Mouse (Mus musculus) urinary bladder, postnatal 36 days (tissue): Measurements from ENCODE around the gene Rnf220.
"Not testable (repeated sequence)": the region's sequence is repeated elsewhere in the genome, so short reads cannot be mapped to it uniquely, and the experiment has no call there.

Source experiments
- DNase-seq, 2 experiments: peaks; one replicate each; pipeline ENCODE4 v3.0.0; 2022; ENCODE audit warnings: low spot score in 2 of 2, mixed read lengths in 1 of 2

The Rnf220 gene

DNA sequence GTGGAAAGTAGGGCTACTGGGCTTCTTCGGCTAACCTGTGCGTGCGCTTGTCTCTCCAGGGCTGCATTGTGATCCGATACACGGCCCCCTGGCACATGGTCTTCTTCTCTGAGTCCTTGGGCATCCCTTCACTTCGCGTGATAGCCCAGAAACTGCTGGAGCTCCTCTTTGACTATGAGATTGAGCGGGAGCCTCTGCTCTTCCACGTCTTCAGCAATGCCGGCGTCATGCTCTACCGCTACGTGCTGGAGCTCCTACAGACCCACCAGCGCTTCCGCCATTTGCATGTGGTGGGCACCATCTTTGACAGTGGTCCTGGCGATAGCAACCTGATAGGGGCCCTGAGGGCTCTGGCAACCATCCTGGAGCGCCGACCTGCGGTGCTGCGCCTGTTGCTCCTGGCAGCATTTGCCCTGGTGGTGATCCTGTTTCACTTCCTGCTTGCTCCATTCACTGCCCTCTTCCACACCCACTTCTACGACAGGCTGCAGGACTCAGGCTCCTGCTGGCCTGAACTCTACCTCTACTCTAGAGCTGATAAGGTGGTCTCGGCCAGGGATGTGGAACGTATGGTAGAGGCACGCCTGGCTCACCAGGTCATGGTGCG is 228.9 kb downstream of the Rnf220 start:
- no peak for DNase-seq

DNA sequence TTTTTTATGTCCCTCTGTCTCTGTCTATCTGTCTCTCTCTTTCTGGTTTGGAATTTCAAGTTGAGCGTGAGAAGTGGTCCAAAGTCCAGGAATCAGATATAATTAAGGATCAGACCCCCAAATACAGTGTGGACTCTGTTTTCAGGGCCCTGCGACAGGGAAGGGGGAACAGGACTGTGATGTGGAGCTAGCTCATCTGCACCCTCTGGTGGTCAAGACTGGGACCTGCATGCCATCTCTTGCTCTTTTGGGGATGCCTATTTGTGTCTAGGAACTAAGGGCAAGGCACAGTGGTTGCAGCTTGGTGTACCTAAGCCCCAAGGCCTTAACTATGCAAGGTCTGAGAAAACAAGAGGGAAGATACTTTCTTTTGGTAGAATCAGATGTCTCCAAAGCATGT is 229.6 kb downstream of the Rnf220 start:
- peak; percentile 56 to 72 for DNase-seq

DNA sequence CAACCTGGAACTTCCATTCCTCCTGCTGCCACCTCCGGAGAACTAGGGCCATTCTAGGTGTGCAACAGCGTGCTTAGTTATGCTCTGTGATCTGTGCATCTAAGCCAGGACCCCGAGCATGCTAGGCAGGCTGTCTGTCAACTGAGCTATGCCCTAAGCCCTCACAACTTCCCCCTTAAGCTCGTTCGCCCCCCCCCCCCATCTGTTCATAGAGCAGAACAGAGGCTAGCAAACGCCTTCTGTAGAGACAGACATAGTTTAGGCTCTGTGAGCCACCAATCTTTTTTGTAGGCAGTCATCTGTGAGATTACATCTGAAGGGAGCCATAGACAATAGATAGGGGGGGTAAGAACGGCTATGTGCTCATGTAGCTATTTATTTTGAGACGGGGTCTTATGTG is 233.9 kb downstream of the Rnf220 start:
- DNase-seq: no peak

DNA sequence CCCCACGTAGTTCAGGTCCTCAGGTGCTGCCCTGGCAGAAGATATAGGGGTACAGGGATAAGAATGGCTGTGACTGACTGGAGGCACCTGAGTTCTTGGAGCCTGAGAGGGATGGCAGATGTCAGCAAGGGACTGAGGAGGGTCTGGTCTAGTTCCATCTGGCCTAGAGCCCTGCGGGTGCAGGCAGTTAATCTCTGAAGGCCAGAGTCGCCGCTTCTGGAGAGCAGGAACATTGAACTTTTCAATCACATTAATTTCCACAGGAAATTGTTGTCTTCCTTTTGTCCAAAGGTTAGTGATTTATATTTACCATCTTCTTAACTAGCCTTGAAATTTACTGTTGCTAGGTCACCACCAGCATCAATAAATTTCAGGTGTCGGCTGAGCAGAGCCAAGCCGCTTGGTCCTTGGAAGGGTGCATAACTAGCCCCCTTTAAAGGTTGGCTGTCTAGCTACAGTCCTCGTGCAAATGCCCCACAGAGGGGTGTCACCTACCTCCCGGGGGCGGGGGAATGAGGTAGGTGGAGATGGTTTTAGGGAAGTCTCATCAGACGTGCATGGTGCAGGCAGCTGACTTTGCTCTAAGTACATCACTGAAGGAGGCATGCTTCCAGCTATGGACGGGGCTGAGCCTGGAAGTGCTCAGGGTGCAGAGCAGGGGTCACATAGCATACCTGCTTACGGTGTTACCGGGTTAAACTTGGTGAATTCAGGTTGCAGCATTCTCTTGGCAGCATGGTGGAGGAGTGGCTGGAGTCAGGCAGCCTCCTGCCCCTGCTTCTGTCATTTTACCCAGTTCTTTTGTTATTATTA is 234.5 kb downstream of the Rnf220 start:
- DNase-seq: no peak

DNA sequence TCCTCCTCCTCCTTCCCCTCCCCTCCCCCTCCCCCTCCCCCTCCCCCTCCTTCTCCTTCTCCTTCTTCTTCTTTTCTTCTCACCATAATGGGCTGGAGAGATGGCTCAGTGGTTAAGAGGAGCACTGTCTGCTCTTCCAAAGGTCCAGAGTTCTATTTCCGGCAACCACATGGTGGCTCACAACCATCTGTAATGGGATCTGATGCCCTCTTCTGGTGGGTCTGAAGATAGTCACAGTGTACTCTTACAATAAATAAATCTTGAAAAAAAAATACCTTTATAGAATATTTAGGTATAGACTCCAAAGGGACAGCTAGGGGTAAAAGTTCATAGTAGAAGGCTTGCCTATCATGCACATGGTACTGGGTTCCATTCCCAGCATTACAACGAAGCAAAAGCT is 235.6 kb downstream of the Rnf220 start:
- DNase-seq: no peak

DNA sequence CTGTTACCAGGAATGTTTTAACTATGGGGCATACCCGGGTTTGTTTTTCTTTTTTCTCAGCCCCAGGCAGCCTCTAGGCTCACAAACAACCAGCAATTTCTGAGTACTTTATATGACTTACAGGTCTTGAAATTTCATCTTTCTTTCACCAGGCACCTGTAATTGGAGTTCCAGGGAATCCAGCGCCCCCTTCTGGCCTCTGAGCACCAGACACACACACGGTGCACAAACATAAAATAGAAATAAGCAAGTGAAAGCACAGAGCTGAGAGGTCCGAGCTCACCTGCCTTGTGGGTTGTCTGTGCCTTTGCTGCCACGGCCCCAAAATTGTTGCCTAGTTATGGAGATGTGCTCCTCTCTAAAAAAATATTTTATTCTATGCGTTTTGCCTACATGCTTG is 236.9 kb downstream of the Rnf220 start:
- DNase-seq: not testable (repeated sequence)

DNA sequence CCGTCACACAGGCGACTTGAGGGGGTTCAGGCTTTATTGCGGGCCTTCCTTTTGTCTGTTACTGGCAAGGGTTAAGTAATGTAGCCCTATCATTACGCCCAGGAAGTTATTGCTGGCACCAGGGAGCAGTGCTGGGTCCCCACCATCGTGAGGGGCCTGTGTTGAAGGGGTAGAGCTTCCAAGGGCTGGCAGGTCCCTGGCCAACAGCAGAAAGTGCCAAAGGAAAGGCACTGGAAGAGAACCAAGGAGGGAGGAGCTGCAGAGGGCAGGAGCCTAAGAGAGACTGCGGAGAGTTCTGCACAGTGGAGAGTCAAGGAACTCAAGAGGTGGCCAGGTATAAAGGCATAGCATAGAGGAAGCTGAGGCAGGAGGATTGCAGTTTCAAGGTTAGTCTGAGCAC is 242.2 kb downstream of the Rnf220 start:
- DNase-seq: no peak

DNA sequence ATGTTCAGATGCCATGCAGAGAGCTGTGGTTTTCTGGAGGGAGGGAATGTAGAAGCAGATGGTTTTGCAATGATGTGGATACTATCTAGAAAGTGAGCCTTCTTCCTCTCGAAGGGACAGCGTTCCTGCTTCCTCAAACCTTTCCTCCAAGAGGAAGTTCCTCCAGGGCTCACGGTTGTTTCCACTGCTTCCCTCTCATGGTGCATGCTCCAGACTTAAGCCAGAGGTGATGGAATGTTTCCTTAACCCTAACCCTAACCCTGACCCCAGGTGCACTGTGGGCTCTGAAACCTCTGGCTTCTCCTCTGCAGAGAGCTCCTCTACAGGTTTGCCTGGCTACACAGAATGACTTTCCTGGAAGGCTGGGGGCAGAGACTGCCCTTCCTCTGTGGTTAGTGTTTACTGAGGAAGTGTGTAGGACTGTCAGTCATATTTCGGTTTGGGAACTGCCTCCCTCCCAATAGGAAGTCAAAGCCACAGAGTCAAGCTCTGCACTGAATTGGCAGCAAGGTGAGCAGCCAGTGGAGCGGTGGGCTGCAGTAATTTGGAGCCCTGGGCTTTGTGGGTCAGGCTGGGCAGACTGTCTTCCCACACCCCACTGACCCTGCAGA is 242.7 kb downstream of the Rnf220 start:
- DNase-seq: no peak

DNA sequence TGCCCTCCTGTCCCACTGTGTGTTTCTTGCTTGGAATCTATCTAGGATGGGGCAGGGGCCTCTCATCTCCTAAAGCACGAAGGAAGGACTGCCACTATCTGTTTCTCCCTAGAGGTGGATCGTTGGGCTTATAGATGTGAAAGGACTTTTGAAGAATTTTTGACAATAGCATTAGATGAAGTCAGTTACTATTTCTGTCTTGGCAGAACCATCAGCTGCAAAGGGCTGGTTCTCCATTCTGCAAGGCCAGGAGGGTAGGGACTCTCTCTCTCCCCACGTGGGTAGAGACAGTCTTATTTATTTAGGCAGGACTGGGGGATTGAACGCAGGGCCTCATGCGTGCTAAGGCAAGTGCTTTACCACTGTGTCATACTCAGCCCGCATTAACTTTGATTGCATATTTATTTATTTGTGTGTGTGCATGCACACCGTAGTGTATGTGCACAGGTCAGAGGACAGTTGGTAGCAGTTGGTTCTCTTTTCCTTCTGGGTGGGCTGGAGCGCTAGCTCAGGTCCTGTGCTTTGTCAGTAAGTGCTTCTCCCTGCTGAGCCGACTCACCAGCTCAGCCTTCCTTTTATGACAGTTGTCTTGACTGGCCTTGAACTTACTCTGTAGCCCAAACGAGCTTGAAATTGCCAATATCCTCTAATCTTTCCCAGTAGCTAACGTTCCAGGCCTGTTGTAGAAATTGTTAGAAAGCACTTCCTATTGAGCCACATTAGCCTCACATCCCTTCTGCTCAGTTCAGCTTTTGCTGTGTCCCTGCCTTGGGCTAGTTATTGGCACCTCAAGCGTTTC is 243.4 kb downstream of the Rnf220 start:
- no peak for DNase-seq

DNA sequence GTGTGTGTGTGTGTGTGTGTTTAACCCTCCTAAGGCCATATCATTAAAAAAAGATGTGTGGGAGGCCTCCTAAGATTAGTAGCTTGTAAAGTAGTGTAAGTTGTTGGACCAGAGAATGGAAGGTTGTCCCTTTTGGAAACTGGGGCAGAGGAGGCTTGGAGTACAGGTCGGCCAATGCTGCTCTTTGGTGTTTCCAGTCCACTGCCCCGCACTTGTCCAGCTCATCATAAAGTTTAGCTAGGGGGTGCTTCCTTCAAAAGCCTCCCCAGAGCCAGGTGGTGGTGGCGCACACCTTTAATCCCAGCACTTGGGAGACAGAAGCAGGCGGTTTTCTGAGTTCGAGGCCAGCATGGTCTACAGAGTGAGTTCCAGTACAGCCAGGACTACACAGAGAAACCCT is 244.1 kb downstream of the Rnf220 start:
- no peak for DNase-seq

DNA sequence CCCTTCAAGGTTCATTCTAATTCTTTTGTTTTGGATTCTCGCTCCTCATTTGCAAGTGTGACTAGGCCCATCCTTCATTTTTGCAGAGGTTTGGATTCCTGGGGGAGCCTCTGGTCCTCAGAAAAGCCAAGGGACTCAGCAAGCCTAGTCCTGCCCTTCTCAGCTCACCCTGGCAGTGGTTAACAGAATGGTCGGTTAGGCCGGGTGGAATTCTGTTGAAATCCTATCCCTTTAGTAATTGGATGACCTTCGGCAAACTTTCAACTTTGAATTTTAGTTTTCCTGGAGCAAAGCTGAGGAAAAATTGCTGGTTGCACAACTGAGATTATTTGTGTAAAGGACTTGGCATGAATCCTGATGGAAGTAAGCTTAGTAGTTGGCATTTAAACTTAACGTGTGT is 244.5 kb downstream of the Rnf220 start:
- peak; percentile 22 to 38 for DNase-seq

DNA sequence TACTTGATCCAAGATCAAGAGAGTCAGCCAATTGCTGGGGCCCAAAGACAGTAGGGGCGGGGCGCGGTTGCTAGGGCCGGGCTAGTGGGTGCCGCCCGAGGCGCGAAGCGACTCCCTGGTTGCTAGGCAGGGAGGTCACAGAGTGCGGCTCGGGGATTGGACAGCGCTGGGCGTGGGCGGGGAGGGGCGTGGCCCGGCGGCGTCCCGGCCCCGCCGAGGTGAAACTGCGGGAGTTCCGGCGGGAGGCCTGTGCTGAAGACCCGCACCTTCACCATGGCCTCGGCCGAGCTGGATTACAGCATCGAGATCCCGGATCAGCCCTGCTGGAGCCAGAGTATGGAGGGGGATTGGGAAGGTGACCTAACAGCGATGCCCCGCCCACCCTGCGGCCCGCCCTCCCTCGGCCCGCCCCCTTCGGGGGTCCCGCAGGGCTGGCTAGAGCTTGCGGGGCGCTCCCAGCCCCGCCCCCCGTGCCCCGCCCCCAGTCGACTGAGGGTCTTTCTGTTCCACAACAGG is 245.0 kb downstream of the Rnf220 start, which contains the start of the genes Tmem53 and Armh1:
Tmem53 (plus strand) TSS at position 151 of the 516 bp plus-strand sequence.
Armh1 (minus strand) TSS at position 325 of the 516 bp plus-strand sequence.
- peak; percentile 85 to 92 for DNase-seq

DNA sequence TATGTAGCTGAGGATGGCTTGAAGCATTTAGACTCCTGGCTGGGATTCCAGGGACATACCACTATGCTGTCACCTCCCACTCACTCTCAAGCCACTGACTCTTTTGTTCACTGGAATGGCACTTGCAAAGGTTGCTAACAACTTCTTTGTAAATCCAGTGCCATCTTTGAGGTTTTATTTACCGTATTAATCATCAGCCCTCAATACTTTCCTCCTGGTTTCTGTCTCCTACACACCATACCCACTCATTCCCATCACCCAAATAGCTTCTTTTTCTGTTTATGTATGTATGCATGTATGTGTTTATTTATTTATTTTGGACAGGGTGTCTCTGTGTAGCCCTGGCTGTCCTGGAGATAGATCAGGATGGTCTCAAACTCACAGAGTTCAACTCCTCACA is 245.9 kb downstream of the Rnf220 start:
- DNase-seq: no peak

DNA sequence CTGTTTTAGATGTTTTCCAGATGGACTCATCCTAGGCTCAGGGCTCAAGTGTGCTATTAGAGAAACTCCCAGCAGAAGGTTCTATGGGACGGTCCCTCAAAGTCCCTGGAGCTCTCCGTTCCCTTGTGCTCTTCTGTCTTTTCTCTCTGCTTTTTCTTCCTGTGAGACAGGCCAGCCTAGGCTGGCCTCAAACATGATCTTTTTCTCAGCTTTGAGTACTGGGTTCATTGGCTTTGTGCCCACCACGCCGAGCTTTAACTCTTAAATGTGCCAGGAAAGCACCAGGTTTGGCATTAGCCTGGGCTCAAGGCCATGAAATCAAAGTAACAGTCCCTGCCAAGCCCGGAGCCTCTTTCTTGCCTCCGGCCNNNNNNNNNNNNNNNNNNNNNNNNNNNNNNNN is 256.0 kb downstream of the Rnf220 start:
- DNase-seq: peak in 1 of 2 experiments; percentile 27

DNA sequence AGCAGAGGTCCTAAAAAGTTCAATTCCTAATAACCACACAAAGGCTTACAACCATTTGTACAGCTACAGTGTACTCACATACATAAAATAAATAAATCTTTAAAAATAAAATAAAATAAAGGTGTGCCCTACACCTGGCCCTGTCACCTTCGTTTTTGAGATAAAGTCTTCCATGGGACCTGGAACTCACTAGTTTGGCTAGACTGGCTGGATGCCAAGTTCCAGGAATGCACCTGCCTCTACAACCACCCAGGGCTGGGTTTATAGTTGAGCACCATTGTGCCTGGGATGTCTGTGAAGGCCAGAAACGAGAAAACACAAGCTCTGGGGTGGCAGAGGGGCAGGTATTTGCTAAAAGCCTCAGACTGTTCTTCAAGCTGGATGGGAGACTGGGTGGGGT is 257.7 kb downstream of the Rnf220 start:
- DNase-seq: no peak

DNA sequence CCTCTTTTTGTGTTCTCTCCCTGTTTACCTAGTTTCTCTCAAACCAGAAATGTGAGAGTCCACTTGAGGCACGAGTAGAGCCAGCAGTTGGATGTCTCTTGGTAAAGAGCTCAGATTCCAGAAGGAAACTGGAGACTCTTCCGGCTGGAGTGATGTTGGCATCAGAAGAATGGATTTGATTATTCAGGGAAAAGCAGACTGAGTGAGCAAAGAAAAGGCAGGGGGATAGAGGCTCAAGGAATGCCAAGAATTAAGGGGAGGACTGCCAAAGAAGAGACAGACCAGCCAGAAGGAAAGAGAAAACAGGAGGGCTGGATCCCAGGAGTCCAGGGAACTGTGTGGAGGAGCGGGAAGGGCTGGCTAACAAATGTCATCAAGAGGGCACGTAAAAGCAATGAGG is 261.0 kb downstream of the Rnf220 start:
- no peak for DNase-seq

DNA sequence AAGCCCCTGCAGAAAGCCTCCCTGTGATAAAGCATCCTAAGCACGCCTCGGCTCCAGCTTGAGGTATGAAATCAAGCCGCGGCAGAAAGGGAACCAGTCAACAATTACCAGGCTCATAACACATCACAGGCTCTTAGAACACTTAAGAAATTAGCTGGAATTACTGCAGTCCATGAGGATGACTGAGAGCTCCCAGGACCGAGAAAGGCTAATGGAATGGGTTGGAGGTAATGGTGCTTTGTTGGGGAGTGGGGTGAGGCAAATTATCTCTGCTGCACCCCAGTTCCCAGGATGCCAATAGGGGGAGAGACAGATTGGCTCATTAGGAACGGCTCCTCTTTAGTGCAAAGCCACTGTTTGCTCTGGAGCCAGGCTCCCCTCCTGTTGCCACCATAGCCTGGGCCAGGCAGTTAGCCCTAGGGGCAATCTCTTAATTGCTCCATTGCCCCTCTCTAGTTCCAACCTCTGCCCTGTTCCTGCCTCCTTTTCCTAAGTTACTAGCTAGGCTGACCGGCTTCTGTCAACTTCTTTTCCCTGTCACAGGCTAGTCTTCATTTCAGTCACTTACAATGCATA is 262.6 kb downstream of the Rnf220 start:
- DNase-seq: no peak

DNA sequence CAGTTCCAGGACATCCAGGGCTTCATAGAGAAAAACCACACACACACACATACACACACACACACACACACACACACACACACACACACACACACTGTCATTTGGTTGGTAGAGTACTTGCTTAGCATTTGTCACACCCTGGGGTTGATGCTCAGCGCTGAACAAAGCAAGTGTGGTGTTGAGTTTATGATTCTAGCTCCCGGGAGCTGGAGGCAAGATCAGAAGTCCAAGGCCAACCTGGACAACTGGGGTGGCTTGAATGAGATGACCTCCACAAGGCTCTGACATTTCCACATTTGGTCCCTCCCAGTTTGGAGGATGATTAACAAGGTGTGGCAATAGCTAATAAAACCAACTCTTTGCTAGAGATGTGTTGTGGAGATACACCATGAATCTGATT is 265.6 kb downstream of the Rnf220 start:
- no peak for DNase-seq

DNA sequence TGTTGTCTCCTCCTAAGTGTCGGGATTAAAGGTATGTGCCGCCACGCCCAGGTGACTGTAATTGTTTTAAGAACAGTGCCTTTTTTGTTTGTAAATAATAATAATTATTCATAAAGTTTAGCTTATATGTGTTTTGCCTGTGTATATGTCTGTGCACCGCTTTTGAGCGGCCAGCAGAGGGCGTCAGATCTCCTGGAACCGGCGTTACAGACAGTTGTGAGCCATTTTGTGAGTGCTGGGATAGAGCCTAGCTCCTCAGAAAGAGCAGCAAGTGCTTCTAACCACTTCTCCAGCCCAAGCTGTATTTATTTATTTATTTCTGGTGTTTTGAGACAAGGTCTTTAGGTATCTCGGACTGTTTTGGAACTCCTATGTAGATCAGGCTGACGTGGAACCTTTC is 266.5 kb downstream of the Rnf220 start:
- no peak for DNase-seq

DNA sequence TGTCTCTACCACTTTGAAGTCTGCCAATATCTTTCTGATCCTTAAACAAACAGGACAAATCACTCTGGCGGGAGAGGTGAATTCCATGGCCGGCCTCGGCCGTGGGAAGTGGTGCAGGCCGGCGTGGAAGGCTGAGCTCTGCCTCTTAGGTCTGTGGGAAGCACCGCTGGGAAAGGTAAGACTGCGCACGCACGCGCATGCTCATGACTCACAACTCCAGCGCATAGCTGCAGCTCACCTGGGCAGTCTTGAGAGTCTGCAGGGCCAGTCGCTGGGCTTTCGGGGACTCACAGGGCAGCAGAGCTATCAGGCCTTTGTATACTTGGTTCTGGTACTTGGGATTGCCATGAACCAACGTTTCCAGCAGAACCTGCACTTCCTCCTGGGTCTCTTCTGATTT is 267.3 kb downstream of the Rnf220 start:
- peak in 1 of 2 experiments; percentile 23 for DNase-seq

DNA sequence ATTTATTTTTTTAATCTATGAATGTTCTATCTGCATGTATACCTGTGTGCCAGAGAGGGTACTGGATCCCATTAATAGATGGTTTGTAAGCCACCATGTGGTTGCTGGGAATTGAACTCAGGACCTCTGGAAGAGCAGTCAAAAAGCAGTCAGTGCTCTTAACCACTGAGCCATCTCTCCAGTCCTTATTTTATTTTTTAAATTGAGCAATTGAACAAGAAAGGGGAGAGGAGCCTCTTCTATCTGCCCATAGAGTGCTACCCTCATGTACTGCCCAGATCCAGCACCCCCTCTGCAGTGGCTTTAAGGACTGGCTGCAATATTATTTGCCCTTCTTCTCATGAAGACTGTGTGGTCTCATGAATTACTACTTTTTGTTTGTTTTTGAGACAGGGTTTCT is 271.6 kb downstream of the Rnf220 start:
- DNase-seq: no peak
